Mouse (Mus musculus) kidney, postnatal 0 days (tissue): ENCODE results near the gene Erp27. TPM values are rescaled to one million over a fixed set of nuclear protein-coding genes. Genes with fewer than 3 reads are reported as not detected.
A peak's percentile ranks its signal among the peaks of the same experiment; 100 is the strongest.
"Not testable (repeated sequence)": the region's sequence is repeated elsewhere in the genome, so short reads cannot be mapped to it uniquely, and the experiment has no call there.

Source experiments
- ATAC-seq: fragments of 200-750 bp; cut with Nextera tagmentation; replicated peaks from 2 replicates; pipeline ENCODE4 v1.8.0; 2017; ENCODE audit warnings: low read depth, moderate number of reproducible peaks, moderate TSS enrichment, moderate library complexity; ENCODE audit not compliant: low FRiP score
- DNase-seq: peaks from one replicate; pipeline ENCODE4 v3.0.0-alpha.2; 2016; ENCODE audit warnings: low spot score
- H3K27ac ChIP-seq: fragments of 300-500 bp; sonication (generic); 2 replicates; pipeline ENCODE4 v1.5.1; 2014; ENCODE audit warnings: mild to moderate bottlenecking
- H3K27me3 ChIP-seq: fragments of 300-500 bp; sonication (generic); 2 replicates; pipeline ENCODE4 v1.6.1; 2014; ENCODE audit warnings: low read length, mixed read lengths; ENCODE audit not compliant: insufficient read depth
- H3K36me3 ChIP-seq: fragments of 300-500 bp; sonication (generic); 2 replicates; pipeline ENCODE4 v1.6.1; 2014; ENCODE audit warnings: low read length, mixed read lengths; ENCODE audit not compliant: insufficient read depth
- H3K4me1 ChIP-seq: fragments of 300-500 bp; sonication (generic); replicated peaks from 2 replicates; pipeline ENCODE4 v1.6.1; 2014; ENCODE audit warnings: antibody characterized with exemption, low read length, mixed read lengths; ENCODE audit not compliant: insufficient read depth
- H3K4me2 ChIP-seq: fragments of 300-500 bp; sonication (generic); 2 replicates; pipeline ENCODE4 v1.6.1; 2014; ENCODE audit warnings: mild to moderate bottlenecking, low read length, moderate library complexity, mixed read lengths
- H3K4me3 ChIP-seq: fragments of 300-500 bp; sonication (generic); replicated peaks from 2 replicates; pipeline ENCODE4 v1.5.1; 2014; ENCODE audit warnings: low read depth, low read length
- H3K9ac ChIP-seq: fragments of 300-500 bp; sonication (generic); 2 replicates; pipeline ENCODE4 v1.6.1; 2014; ENCODE audit warnings: low read depth, low read length
- H3K9me3 ChIP-seq: fragments of 300-500 bp; sonication (generic); replicated peaks from 2 replicates; pipeline ENCODE4 v1.6.1; 2016; ENCODE audit warnings: low read length, inconsistent platforms, mixed read lengths
- CTCF ChIP-seq: IDR thresholded peaks from 2 replicates; pipeline ENCODE4 v1.5.1; 2016; ENCODE audit warnings: antibody characterized with exemption, low read depth, mild to moderate bottlenecking, moderate library complexity
- WGBS: fragments of 180-500 bp; shearing (Covaris S2); extraction: QIAGEN DNeasy Blood & Tissue Kit; methylation state at CpG from one replicate; pipeline ENCODE4 v1.1.7; 2014; 5-methylcytosine and 5-hydroxymethylcytosine counted together
- polyA plus RNA-seq: library from polyadenylated mRNA; unstranded; fragments of >200 nt; fragmentation: Nextera tagmentation; extraction: Ambion mirVana; gene quantifications from 2 replicates; pipeline ENCODE4 v1.2.1, GENCODE M21; 2015

Gene Erp27
- polyA plus RNA-seq, 1 experiment from 2014 or later = 0.34 TPM

DNA sequence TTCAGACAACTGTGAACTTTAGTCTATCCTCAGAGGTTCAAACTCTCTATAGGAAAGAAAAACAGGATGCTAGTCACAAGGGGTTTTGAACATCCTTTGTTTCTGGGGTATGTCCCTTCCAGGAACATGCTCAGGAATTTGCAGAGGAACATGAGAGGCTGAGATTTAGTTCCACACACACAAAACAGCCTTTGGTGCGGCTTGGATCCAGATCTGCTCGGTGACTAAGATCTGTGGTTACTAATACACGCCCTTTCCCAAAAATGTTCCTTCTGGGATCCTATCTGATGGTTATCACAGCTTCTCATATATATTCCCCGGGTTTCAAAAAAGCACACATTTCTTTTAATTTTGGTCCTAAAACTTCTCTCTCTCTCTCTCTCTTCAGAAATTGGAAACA lies 24.2 kb downstream of the Erp27 start:
- no peak overlapping the region for H3K9ac ChIP-seq
- peak; percentile 78 for DNase-seq
- no peaks in the 10 kb centered on the region for H3K36me3 ChIP-seq
- H3K4me1 ChIP-seq = peaks cover 3% of the 10 kb centered on the region
- H3K27me3 ChIP-seq = no peaks in the 10 kb centered on the region
- no peak overlapping the region for H3K4me3 ChIP-seq
- no peak for TF ChIP-seq CTCF
- H3K4me2 ChIP-seq = no peak overlapping the region
- ATAC-seq = 0 out of 2 replicates have a peak, but pooled peaks have one; percentile 5
- no peaks in the 10 kb centered on the region for H3K9me3 ChIP-seq
- peak overlapping the region; percentile 52 for H3K27ac ChIP-seq
- WGBS = 48% methylated on average over 4 of the region's 4 CpGs

- Histone ChIP-seq H3K4me2 (no peak overlapping the region), H3K27ac (peak overlapping the region; percentile 79), H3K27me3 (no peaks in the 10 kb centered on the region), H3K9ac (no peak overlapping the region), H3K9me3 (no peaks in the 10 kb centered on the region), H3K36me3 (no peaks in the 10 kb centered on the region), H3K4me3 (no peak overlapping the region), H3K4me1 (peaks cover 3% of the 10 kb centered on the region)
- TF ChIP-seq CTCF = no peak
- ATAC-seq (peak; percentile 48), DNase-seq (peak; percentile 90)
- 28% methylated on average over 15 of the region's 15 CpGs for WGBS
These were observed 27.2 kb downstream of the Erp27 start for GRCm38 (mm10) chr6:136894532-136895339.

DNA sequence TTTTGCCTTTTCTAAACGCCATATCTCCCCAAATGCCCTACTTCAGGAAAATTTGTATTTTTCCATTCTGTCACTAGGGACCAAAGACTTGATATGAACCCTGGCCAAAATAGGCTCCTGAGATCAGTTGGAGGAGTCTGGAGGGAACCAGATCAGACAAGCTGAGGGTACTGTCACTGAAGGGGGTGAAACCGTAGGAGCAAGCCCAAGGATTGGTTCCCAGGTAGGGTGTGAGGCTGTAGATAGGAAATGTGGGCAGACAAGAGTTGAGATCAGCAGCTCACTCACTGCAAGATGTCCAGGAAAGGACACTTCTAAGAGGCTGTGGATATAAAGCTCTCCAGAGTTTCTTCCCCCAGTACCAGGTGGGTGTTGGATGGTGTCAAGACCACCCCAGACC lies 30.0 kb downstream of the Erp27 start:
- Histone ChIP-seq H3K9ac (no peak overlapping the region), H3K36me3 (no peaks in the 10 kb centered on the region), H3K27ac (0 out of 2 replicates have a peak overlapping the region, but pooled peaks have one; percentile 5), H3K4me2 (no peak overlapping the region), H3K4me3 (no peak overlapping the region), H3K9me3 (no peaks in the 10 kb centered on the region), H3K27me3 (no peaks in the 10 kb centered on the region), H3K4me1 (peaks cover 3% of the 10 kb centered on the region)
- no peak for TF ChIP-seq CTCF
- 91% methylated on average over 2 of the region's 2 CpGs for WGBS
- DNase-seq = no peak
- no peak for ATAC-seq

GRCm38 (mm10) chr6:136889554-136889953 lies 32.4 kb downstream of the Erp27 start:
- no peak for TF ChIP-seq CTCF
- no peak overlapping the region for H3K4me2 ChIP-seq
- ATAC-seq = no peak
- no peaks in the 10 kb centered on the region for H3K9me3 ChIP-seq
- H3K4me1 ChIP-seq = no peaks in the 10 kb centered on the region
- no peak for DNase-seq
- no peaks in the 10 kb centered on the region for H3K27me3 ChIP-seq
- H3K36me3 ChIP-seq = no peaks in the 10 kb centered on the region
- WGBS = 86% methylated on average over 6 of the region's 6 CpGs
- no peak overlapping the region for H3K9ac ChIP-seq
- H3K27ac ChIP-seq = no peak overlapping the region
- H3K4me3 ChIP-seq = no peak overlapping the region

GRCm38 (mm10) chr6:136889067-136889466 lies 32.9 kb downstream of the Erp27 start:
- Histone ChIP-seq H3K27me3 (no peaks in the 10 kb centered on the region), H3K4me2 (no peak overlapping the region), H3K9ac (no peak overlapping the region), H3K27ac (no peak overlapping the region), H3K4me1 (no peaks in the 10 kb centered on the region), H3K9me3 (no peaks in the 10 kb centered on the region), H3K36me3 (no peaks in the 10 kb centered on the region), H3K4me3 (no peak overlapping the region)
- no peak for TF ChIP-seq CTCF
- DNase-seq (no peak), ATAC-seq (no peak)
- WGBS = 89% methylated on average over 6 of the region's 6 CpGs

DNA sequence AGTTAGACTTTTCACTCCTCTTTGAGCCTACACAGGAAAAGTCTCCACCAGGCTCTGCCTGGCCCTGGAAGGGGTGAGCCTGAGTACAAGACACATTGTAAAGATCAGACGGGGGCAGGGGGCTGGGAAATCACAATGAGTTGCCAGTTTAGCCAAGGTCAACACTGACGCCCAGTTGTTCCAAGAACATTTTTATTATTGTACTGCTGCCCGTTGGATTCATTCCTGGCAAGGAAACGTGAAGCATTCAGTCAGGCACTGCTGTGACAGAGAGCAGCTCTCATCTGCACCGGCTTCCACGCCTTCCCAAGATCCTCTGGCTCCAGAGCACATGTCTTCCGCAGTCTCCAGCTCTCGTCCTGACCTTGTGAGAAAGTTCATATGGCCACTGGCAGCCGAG lies 34.1 kb downstream of the Erp27 start:
- Histone ChIP-seq H3K9me3 (no peaks in the 10 kb centered on the region), H3K9ac (no peak overlapping the region), H3K4me1 (no peaks in the 10 kb centered on the region), H3K4me3 (no peak overlapping the region), H3K27ac (peak overlapping the region; percentile 63; the same call in 1 of the 2 replicates), H3K4me2 (no peak overlapping the region), H3K27me3 (no peaks in the 10 kb centered on the region), H3K36me3 (no peaks in the 10 kb centered on the region)
- ATAC-seq = peak; percentile 43; the same call in 1 of the 2 replicates
- TF ChIP-seq CTCF = no peak
- WGBS = 36% methylated on average over 9 of the region's 9 CpGs
- peak; percentile 83 for DNase-seq

- H3K9ac ChIP-seq, H3K27ac ChIP-seq, H3K27me3 ChIP-seq, ATAC-seq, H3K36me3 ChIP-seq, H3K4me1 ChIP-seq, H3K9me3 ChIP-seq, H3K4me2 ChIP-seq, H3K4me3 ChIP-seq: not testable (repeated sequence)
- DNase-seq = peak; percentile 53
- WGBS = 28% methylated on average over 1 of the region's 1 CpGs
These were observed 37.2 kb downstream of the Erp27 start for GRCm38 (mm10) chr6:136884766-136885165.
